Mouse (Mus musculus): ENCODE results near the gene Gm21915.
A peak's percentile ranks its signal among the peaks of the same experiment; 100 is the strongest.

Gm21915 gene

GRCm38 (mm10) chr9:40666190-40666803, 4.1 kb upstream of the Gm21915 start:
- no peak for DNase-seq (ENCODE audit: low spot score in 2 of 2)

- DNase-seq (ENCODE audit: low spot score in 2 of 2), result no peak
Observed at GRCm38 (mm10) chr9:40671323-40671930, 1.0 kb downstream of the Gm21915 start.

- DNase-seq (ENCODE audit: low spot score in 2 of 2), result peak in 1 of 2 experiments; percentile 18
Observed at GRCm38 (mm10) chr9:40675203-40675958, 5.0 kb downstream of the Gm21915 start.

GRCm38 (mm10) chr9:40678653-40679052, 8.2 kb downstream of the Gm21915 start:
- DNase-seq (ENCODE audit: low spot score in 2 of 2), result no peak

- no peak for DNase-seq (ENCODE audit: low spot score in 2 of 2)
Observed at GRCm38 (mm10) chr9:40685801-40686420, 15.5 kb downstream of the Gm21915 start, which contains the start of gene Clmp. TSS of gene Clmp (plus strand) at chr9:40685962.

- DNase-seq (ENCODE audit: low spot score in 2 of 2), result no peak
Observed at GRCm38 (mm10) chr9:40686421-40686899, 16.0 kb downstream of the Gm21915 start.

GRCm38 (mm10) chr9:40687053-40687452, 16.6 kb downstream of the Gm21915 start:
- DNase-seq (ENCODE audit: low spot score in 2 of 2), result no peak

- DNase-seq (ENCODE audit: low spot score in 2 of 2), result no peak
Observed at GRCm38 (mm10) chr9:40687553-40687952, 17.1 kb downstream of the Gm21915 start.

GRCm38 (mm10) chr9:40690511-40690910, 20.1 kb downstream of the Gm21915 start:
- DNase-seq (ENCODE audit: low spot score in 2 of 2), result peak; percentile 44 to 61

- DNase-seq (ENCODE audit: low spot score in 2 of 2), result no peak
Observed at GRCm38 (mm10) chr9:40693026-40693425, 22.6 kb downstream of the Gm21915 start.

GRCm38 (mm10) chr9:40693768-40694167, 23.4 kb downstream of the Gm21915 start:
- no peak for DNase-seq (ENCODE audit: low spot score in 2 of 2)

GRCm38 (mm10) chr9:40694284-40694683, 23.9 kb downstream of the Gm21915 start:
- DNase-seq (ENCODE audit: low spot score in 2 of 2), result no peak

GRCm38 (mm10) chr9:40696086-40696485, 25.7 kb downstream of the Gm21915 start:
- DNase-seq (ENCODE audit: low spot score in 2 of 2), result no peak

GRCm38 (mm10) chr9:40699194-40699593, 28.8 kb downstream of the Gm21915 start:
- no peak for DNase-seq (ENCODE audit: low spot score in 2 of 2)

- DNase-seq (ENCODE audit: low spot score in 2 of 2), result no peak
Observed at GRCm38 (mm10) chr9:40700253-40700652, 29.8 kb downstream of the Gm21915 start.

GRCm38 (mm10) chr9:40704364-40705276, 34.2 kb downstream of the Gm21915 start:
- no peak for DNase-seq (ENCODE audit: low spot score in 2 of 2)

- DNase-seq (ENCODE audit: low spot score in 2 of 2), result no peak
Observed at GRCm38 (mm10) chr9:40708448-40709140, 38.2 kb downstream of the Gm21915 start.

- DNase-seq (ENCODE audit: low spot score in 2 of 2), result no peak
Observed at GRCm38 (mm10) chr9:40709141-40709537, 38.7 kb downstream of the Gm21915 start.

GRCm38 (mm10) chr9:40709587-40709986, 39.2 kb downstream of the Gm21915 start:
- DNase-seq (ENCODE audit: low spot score in 2 of 2), result no peak

- no peak for DNase-seq (ENCODE audit: low spot score in 2 of 2)
Observed at GRCm38 (mm10) chr9:40709991-40710390, 39.6 kb downstream of the Gm21915 start.

- no peak for DNase-seq (ENCODE audit: low spot score in 2 of 2)
Observed at GRCm38 (mm10) chr9:40711654-40712053, 41.2 kb downstream of the Gm21915 start.

Data from heart, adult 9 months (tissue).